Mouse (Mus musculus): ENCODE measurements around the gene Zdhhc9. TPM values are rescaled to one million over a fixed set of nuclear protein-coding genes. Genes with fewer than 3 reads are reported as not detected.

The Zdhhc9 gene
- polyA plus RNA-seq, 2 experiments = 5.7 to 44.0 TPM

- WGBS = 81% methylated on average over 6 of the region's 6 CpGs
- no peak overlapping the region for H3K9ac ChIP-seq (ENCODE audit: low read depth, low read length, severe bottlenecking)
- no peak overlapping the region for H3K27ac ChIP-seq (replicated peaks; ENCODE audit: low read depth, low read length)
- no peaks in the 10 kb centered on the region for H3K27me3 ChIP-seq (ENCODE audit: control insufficient read depth, insufficient read depth, low read length)
- no peak overlapping the region for H3K4me3 ChIP-seq (replicated peaks; ENCODE audit: low read length)
- peaks cover 15% of the 10 kb centered on the region; the same call in 1 of the 2 replicates for H3K36me3 ChIP-seq (ENCODE audit: control insufficient read depth, insufficient read depth, low read length)
- no peaks in the 10 kb centered on the region for H3K9me3 ChIP-seq (ENCODE audit: control insufficient read depth, low read length)
- H3K4me2 ChIP-seq (replicated peaks; ENCODE audit: low read depth, low read length, severe bottlenecking) = no peak overlapping the region
- DNase-seq (ENCODE audit: low spot score) (no peak), ATAC-seq (ENCODE audit: low FRiP score, low read depth) (no peak)
- no peaks in the 10 kb centered on the region for H3K4me1 ChIP-seq (ENCODE audit: control insufficient read depth, insufficient read depth, low read length)
- TF ChIP-seq POLR2A (IDR thresholded peaks at IDR 0.05; ENCODE audit: borderline replicate concordance, extremely low read depth, insufficient read depth, insufficient read length) = no peak
These were observed 26.8 kb downstream of the Zdhhc9 start for GRCm38 (mm10) chrX:48181844-48182243.

- Histone ChIP-seq H3K36me3 (ENCODE audit: control insufficient read depth, insufficient read depth, low read length) (peaks cover 4% of the 10 kb centered on the region; the same call in 1 of the 2 replicates), H3K4me3 (replicated peaks; ENCODE audit: low read length) (no peak overlapping the region), H3K9ac (ENCODE audit: low read depth, low read length, severe bottlenecking) (no peak overlapping the region), H3K9me3 (ENCODE audit: control insufficient read depth, low read length) (no peaks in the 10 kb centered on the region), H3K27me3 (ENCODE audit: control insufficient read depth, insufficient read depth, low read length) (no peaks in the 10 kb centered on the region), H3K4me1 (ENCODE audit: control insufficient read depth, insufficient read depth, low read length) (no peaks in the 10 kb centered on the region), H3K27ac (replicated peaks; ENCODE audit: low read depth, low read length) (no peak overlapping the region), H3K4me2 (replicated peaks; ENCODE audit: low read depth, low read length, severe bottlenecking) (no peak overlapping the region)
- DNase-seq (ENCODE audit: low spot score) (no peak), ATAC-seq (ENCODE audit: low FRiP score, low read depth) (no peak)
- TF ChIP-seq POLR2A (IDR thresholded peaks at IDR 0.05; ENCODE audit: borderline replicate concordance, extremely low read depth, insufficient read depth, insufficient read length) = no peak
- 62% methylated on average over 1 of the region's 1 CpGs for WGBS
These were observed 38.3 kb downstream of the Zdhhc9 start for GRCm38 (mm10) chrX:48170368-48170767.

GRCm38 (mm10) chrX:48169892-48170291 lies 38.8 kb downstream of the Zdhhc9 start:
- Histone ChIP-seq H3K9me3 (ENCODE audit: control insufficient read depth, low read length) (no peaks in the 10 kb centered on the region), H3K4me1 (ENCODE audit: control insufficient read depth, insufficient read depth, low read length) (no peaks in the 10 kb centered on the region), H3K9ac (ENCODE audit: low read depth, low read length, severe bottlenecking) (no peak overlapping the region), H3K36me3 (ENCODE audit: control insufficient read depth, insufficient read depth, low read length) (peaks cover 4% of the 10 kb centered on the region; the same call in 1 of the 2 replicates), H3K27ac (replicated peaks; ENCODE audit: low read depth, low read length) (no peak overlapping the region), H3K4me3 (replicated peaks; ENCODE audit: low read length) (no peak overlapping the region), H3K27me3 (ENCODE audit: control insufficient read depth, insufficient read depth, low read length) (no peaks in the 10 kb centered on the region), H3K4me2 (replicated peaks; ENCODE audit: low read depth, low read length, severe bottlenecking) (no peak overlapping the region)
- WGBS = 52% methylated on average over 1 of the region's 1 CpGs
- DNase-seq (ENCODE audit: low spot score) = no peak
- no peak for ATAC-seq (ENCODE audit: low FRiP score, low read depth)
- TF ChIP-seq POLR2A (IDR thresholded peaks at IDR 0.05; ENCODE audit: borderline replicate concordance, extremely low read depth, insufficient read depth, insufficient read length) = no peak

GRCm38 (mm10) chrX:48158229-48158919 lies 50.3 kb downstream of the Zdhhc9 start:
- no peak overlapping the region for H3K4me2 ChIP-seq (replicated peaks; ENCODE audit: low read depth, low read length, severe bottlenecking)
- no peak overlapping the region for H3K9ac ChIP-seq (ENCODE audit: low read depth, low read length, severe bottlenecking)
- no peaks in the 10 kb centered on the region for H3K4me1 ChIP-seq (ENCODE audit: control insufficient read depth, insufficient read depth, low read length)
- no peaks in the 10 kb centered on the region for H3K27me3 ChIP-seq (ENCODE audit: control insufficient read depth, insufficient read depth, low read length)
- 79% methylated on average over 10 of the region's 11 CpGs for WGBS
- no peak overlapping the region for H3K4me3 ChIP-seq (replicated peaks; ENCODE audit: low read length)
- H3K9me3 ChIP-seq (ENCODE audit: control insufficient read depth, low read length) = no peaks in the 10 kb centered on the region
- TF ChIP-seq POLR2A (IDR thresholded peaks at IDR 0.05; ENCODE audit: borderline replicate concordance, extremely low read depth, insufficient read depth, insufficient read length) = no peak
- no peak overlapping the region for H3K27ac ChIP-seq (replicated peaks; ENCODE audit: low read depth, low read length)
- no peak for DNase-seq (ENCODE audit: low spot score)
- no peaks in the 10 kb centered on the region for H3K36me3 ChIP-seq (ENCODE audit: control insufficient read depth, insufficient read depth, low read length)
- ATAC-seq (ENCODE audit: low FRiP score, low read depth) = no peak

GRCm38 (mm10) chrX:48157396-48157795 lies 51.3 kb downstream of the Zdhhc9 start:
- Histone ChIP-seq H3K4me2 (replicated peaks; ENCODE audit: low read depth, low read length, severe bottlenecking) (no peak overlapping the region), H3K36me3 (ENCODE audit: control insufficient read depth, insufficient read depth, low read length) (no peaks in the 10 kb centered on the region), H3K4me3 (replicated peaks; ENCODE audit: low read length) (no peak overlapping the region), H3K27ac (replicated peaks; ENCODE audit: low read depth, low read length) (no peak overlapping the region), H3K27me3 (ENCODE audit: control insufficient read depth, insufficient read depth, low read length) (no peaks in the 10 kb centered on the region), H3K9ac (ENCODE audit: low read depth, low read length, severe bottlenecking) (no peak overlapping the region), H3K9me3 (ENCODE audit: control insufficient read depth, low read length) (no peaks in the 10 kb centered on the region), H3K4me1 (ENCODE audit: control insufficient read depth, insufficient read depth, low read length) (no peaks in the 10 kb centered on the region)
- no peak for DNase-seq (ENCODE audit: low spot score)
- TF ChIP-seq POLR2A (IDR thresholded peaks at IDR 0.05; ENCODE audit: borderline replicate concordance, extremely low read depth, insufficient read depth, insufficient read length) = no peak
- no peak for ATAC-seq (ENCODE audit: low FRiP score, low read depth)
- WGBS = 81% methylated on average over 8 of the region's 8 CpGs
